Mouse (Mus musculus) liver, embryonic 14.5 days (tissue): Measurements from ENCODE around the gene Serpinb6a.

Experiments used
- CTCF ChIP-seq: IDR thresholded peaks from 2 replicates; pipeline ENCODE4 v1.5.1; 2016; ENCODE audit warnings: antibody characterized with exemption, low read depth, control low read depth
- EP300 ChIP-seq: IDR thresholded peaks from 2 replicates; pipeline ENCODE4 v1.6.1; 2016; ENCODE audit warnings: antibody characterized with exemption, low read depth

DNA sequence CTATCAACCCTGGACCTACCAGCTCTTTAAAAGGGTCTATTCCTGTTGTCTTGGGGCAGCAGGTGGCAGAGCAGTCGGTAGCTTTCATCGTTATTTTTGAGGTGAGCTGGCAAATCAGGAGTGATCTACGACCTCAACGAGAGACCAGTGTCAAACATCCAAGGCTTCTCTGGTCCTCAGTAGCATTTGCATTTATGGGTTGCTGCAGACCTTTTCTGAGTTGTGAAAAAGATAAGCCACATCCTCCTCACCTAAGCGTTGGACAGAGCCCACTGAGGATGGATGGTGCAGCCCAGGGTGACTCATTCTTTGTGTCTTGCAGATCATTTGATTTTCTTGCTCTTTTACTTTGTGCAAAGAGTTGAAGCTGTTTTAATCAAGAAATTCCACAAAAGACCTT is 464 bp upstream of the Serpinb6a start:
- no peak for TF ChIP-seq CTCF
- TF ChIP-seq EP300, result no peak
